Mouse (Mus musculus): ENCODE measurements around the gene Glud1.

The Glud1 gene

GRCm38 (mm10) chr14:34310234-34310965 lies at the start of gene Glud1, which contains the start of gene Shld2:
Glud1 (plus strand) TSS chr14:34310727.
Shld2 (minus strand) TSS chr14:34310493.
- peak; percentile 83 for DNase-seq (ENCODE audit: low spot score)

- DNase-seq (ENCODE audit: low spot score), result no peak
Observed at GRCm38 (mm10) chr14:34268046-34268445, 42.5 kb upstream of the Glud1 start.

GRCm38 (mm10) chr14:34273280-34273679 lies 37.2 kb upstream of the Glud1 start:
- peak; percentile 15 for DNase-seq (ENCODE audit: low spot score)

- no peak for DNase-seq (ENCODE audit: low spot score)
Observed at GRCm38 (mm10) chr14:34274141-34274540, 36.4 kb upstream of the Glud1 start.

GRCm38 (mm10) chr14:34275225-34275624 lies 35.3 kb upstream of the Glud1 start:
- DNase-seq (ENCODE audit: low spot score), result no peak

- no peak for DNase-seq (ENCODE audit: low spot score)
Observed at GRCm38 (mm10) chr14:34279726-34280125, 30.8 kb upstream of the Glud1 start.

- no peak for DNase-seq (ENCODE audit: low spot score)
Observed at GRCm38 (mm10) chr14:34280798-34281197, 29.7 kb upstream of the Glud1 start.

GRCm38 (mm10) chr14:34281736-34282269 lies 28.7 kb upstream of the Glud1 start:
- no peak for DNase-seq (ENCODE audit: low spot score)

GRCm38 (mm10) chr14:34288396-34288795 lies 22.1 kb upstream of the Glud1 start:
- DNase-seq (ENCODE audit: low spot score), result no peak

GRCm38 (mm10) chr14:34289259-34290015 lies 21.1 kb upstream of the Glud1 start:
- DNase-seq (ENCODE audit: low spot score), result no peak

- DNase-seq (ENCODE audit: low spot score), result no peak
Observed at GRCm38 (mm10) chr14:34290229-34290628, 20.3 kb upstream of the Glud1 start.

GRCm38 (mm10) chr14:34293641-34294040 lies 16.9 kb upstream of the Glud1 start:
- no peak for DNase-seq (ENCODE audit: low spot score)

GRCm38 (mm10) chr14:34296350-34296749 lies 14.2 kb upstream of the Glud1 start:
- no peak for DNase-seq (ENCODE audit: low spot score)

GRCm38 (mm10) chr14:34297038-34297437 lies 13.5 kb upstream of the Glud1 start:
- no peak for DNase-seq (ENCODE audit: low spot score)

- DNase-seq (ENCODE audit: low spot score), result no peak
Observed at GRCm38 (mm10) chr14:34297634-34298033, 12.9 kb upstream of the Glud1 start.

GRCm38 (mm10) chr14:34298871-34299700 lies 11.4 kb upstream of the Glud1 start:
- no peak for DNase-seq (ENCODE audit: low spot score)

GRCm38 (mm10) chr14:34302681-34303242 lies 7.8 kb upstream of the Glud1 start:
- no peak for DNase-seq (ENCODE audit: low spot score)

- DNase-seq (ENCODE audit: low spot score), result no peak
Observed at GRCm38 (mm10) chr14:34303265-34303680, 7.3 kb upstream of the Glud1 start.

GRCm38 (mm10) chr14:34309266-34309665 lies 1.3 kb upstream of the Glud1 start:
- DNase-seq (ENCODE audit: low spot score), result no peak

GRCm38 (mm10) chr14:34309907-34310233 lies 657 bp upstream of the Glud1 start:
- DNase-seq (ENCODE audit: low spot score), result peak; percentile 10

GRCm38 (mm10) chr14:34311021-34311631 lies 599 bp downstream of the Glud1 start:
- DNase-seq (ENCODE audit: low spot score), result peak; percentile 33
